Mouse (Mus musculus) megakaryocyte, embryonic 14.5 days (primary cell): ENCODE measurements around the gene Slc6a11. TPM values are rescaled to one million over a fixed set of nuclear protein-coding genes. Genes with fewer than 3 reads are reported as not detected.

Experiments
- H3K27me3 ChIP-seq: replicated peaks from 2 replicates; pipeline ENCODE3; 2012; ENCODE audit warnings: inconsistent platforms
- H3K36me3 ChIP-seq: replicated peaks from 2 replicates; pipeline ENCODE3; 2012; ENCODE audit warnings: low read length, inconsistent platforms, mixed read lengths
- H3K4me1 ChIP-seq: 2 replicates; pipeline ENCODE4 v1.6.1; 2012; ENCODE audit warnings: inconsistent platforms
- H3K4me3 ChIP-seq: replicated peaks from 2 replicates; pipeline ENCODE3; 2012; ENCODE audit warnings: moderate library complexity, mild to moderate bottlenecking, inconsistent platforms
- H3K9me3 ChIP-seq: 2 replicates; pipeline ENCODE4 v1.6.1; 2012; ENCODE audit warnings: inconsistent platforms
- FLI1 ChIP-seq: IDR thresholded peaks from 2 replicates; pipeline ENCODE4 v1.6.1; 2012; ENCODE audit warnings: low read length, inconsistent platforms, mixed read lengths
- GATA1 ChIP-seq: IDR thresholded peaks from 3 replicates; pipeline ENCODE4 v1.6.1; 2012; ENCODE audit warnings: mixed read lengths, low read length, inconsistent platforms, borderline replicate concordance
- polyA plus RNA-seq: library from polyadenylated mRNA; stranded (reverse); fragments of >175 nt; gene quantifications from 2 replicates; pipeline ENCODE4 v1.2.3, GENCODE M21; 2012; ENCODE audit warnings: low replicate concordance; ENCODE audit not compliant: insufficient read depth

Gene Slc6a11
- polyA plus RNA-seq, 1 experiment = not detected

DNA sequence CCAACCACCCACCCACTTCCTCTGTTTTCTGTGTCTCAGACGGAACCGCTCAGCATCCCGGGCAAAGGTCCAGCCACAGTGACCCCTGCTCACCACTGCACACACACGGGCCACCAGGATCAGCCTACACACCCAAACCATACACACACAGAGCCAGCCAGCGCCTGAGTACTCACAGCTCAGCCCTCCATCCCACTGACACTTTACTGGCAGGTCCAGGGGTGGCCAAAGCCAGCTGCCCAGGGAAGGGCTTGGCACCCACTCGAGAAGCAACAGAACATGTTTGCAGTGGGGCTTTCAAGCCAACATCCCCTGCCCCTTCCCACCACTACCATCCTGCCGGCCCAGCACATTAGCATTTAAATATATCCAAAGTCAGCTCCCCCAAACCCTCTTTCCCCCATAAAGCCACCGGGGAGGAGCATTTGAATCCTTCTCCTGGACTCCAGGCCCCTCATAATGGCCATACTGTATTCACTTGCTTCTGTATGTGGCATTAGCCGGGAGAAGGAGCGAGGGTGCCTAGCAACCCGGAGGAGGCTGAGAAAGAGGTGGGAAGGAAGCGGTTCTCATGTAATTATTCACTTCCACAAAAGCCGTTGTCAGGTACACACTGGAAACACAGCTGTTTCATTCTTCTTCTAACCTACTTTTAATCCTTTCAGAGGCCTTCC lies 85.8 kb downstream of the Slc6a11 start:
- no peaks in the 10 kb centered on the region for H3K4me1 ChIP-seq
- peaks cover 9% of the 10 kb centered on the region for H3K27me3 ChIP-seq
- TF ChIP-seq GATA1 (no peak), FLI1 (no peak)
- no peaks in the 10 kb centered on the region for H3K9me3 ChIP-seq
- no peak overlapping the region for H3K4me3 ChIP-seq
- no peaks in the 10 kb centered on the region for H3K36me3 ChIP-seq

DNA sequence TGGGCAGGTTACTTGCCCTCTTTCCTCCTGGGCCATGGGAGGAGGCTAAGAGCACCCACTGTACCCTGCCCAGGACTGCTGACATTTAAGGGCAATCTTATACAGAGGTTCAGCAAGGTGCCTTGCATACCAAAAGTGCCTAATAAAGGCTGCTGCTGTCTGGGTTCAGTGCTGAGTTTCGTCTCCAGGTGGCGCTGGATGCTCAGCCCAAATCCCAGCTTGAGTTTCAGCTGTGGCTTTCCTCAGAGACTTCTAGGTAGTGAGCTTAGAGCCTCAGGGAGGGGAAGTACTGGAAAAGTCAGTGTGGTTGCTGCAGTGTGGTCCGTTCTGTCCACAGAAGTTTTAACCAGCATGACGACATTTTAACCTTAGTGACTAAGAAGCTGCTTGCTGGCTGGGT lies 93.4 kb downstream of the Slc6a11 start:
- Histone ChIP-seq H3K4me3 (no peak overlapping the region), H3K4me1 (no peaks in the 10 kb centered on the region), H3K9me3 (no peaks in the 10 kb centered on the region), H3K27me3 (peaks cover 12% of the 10 kb centered on the region), H3K36me3 (no peaks in the 10 kb centered on the region)
- no peak for TF ChIP-seq GATA1
- no peak for TF ChIP-seq FLI1

DNA sequence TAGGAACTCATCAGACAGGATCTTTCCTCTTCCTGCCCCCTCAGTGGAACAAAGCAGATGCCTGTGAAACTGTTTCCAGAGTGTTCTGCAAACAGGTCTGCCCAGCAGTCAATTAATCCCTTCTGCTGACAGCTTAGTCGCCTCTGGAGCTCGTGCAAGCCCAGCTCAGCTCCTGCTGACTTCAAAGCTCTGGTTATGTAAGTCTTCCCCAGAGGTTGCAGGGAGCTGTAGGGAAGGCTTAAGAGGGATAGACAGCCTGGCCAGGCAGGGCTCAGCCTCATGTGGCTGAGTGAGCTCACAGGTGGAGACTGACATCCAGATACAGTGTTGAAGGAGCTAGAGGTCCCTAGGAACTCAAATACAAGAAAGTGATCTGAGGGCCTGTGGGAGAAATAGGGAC lies 96.3 kb downstream of the Slc6a11 start:
- H3K4me1 ChIP-seq = no peaks in the 10 kb centered on the region
- no peak overlapping the region for H3K4me3 ChIP-seq
- TF ChIP-seq GATA1 (no peak), FLI1 (no peak)
- H3K9me3 ChIP-seq = no peaks in the 10 kb centered on the region
- peaks cover 11% of the 10 kb centered on the region for H3K27me3 ChIP-seq
- H3K36me3 ChIP-seq = no peaks in the 10 kb centered on the region

GRCm38 (mm10) chr6:114228196-114228595 lies 97.2 kb downstream of the Slc6a11 start:
- Histone ChIP-seq H3K4me3 (no peak overlapping the region), H3K9me3 (no peaks in the 10 kb centered on the region), H3K36me3 (no peaks in the 10 kb centered on the region), H3K27me3 (peaks cover 11% of the 10 kb centered on the region), H3K4me1 (no peaks in the 10 kb centered on the region)
- no peak for TF ChIP-seq GATA1
- no peak for TF ChIP-seq FLI1

- Histone ChIP-seq H3K4me3 (no peak overlapping the region), H3K36me3 (no peaks in the 10 kb centered on the region), H3K9me3 (no peaks in the 10 kb centered on the region), H3K4me1 (no peaks in the 10 kb centered on the region), H3K27me3 (peaks cover 26% of the 10 kb centered on the region)
- TF ChIP-seq GATA1 = no peak
- no peak for TF ChIP-seq FLI1
Observed at GRCm38 (mm10) chr6:114238892-114239644, 108.0 kb downstream of the Slc6a11 start.

DNA sequence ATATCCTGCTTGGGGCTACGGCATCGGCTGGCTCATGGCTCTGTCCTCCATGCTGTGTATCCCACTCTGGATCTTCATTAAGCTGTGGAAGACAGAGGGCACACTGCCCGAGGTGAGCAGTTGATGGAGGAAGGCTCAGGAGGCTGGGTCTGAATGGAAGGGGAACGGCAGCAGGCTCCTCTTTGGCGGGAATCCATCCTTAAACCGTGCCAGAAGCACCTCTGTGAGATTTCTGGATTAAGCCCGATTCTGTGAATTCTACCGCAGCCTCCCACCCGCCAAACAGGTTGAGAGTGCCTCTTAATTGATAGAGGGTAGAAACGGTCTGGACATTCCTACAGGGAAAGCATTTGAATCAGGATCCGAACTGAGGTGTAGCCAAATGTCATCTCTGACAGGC lies 114.6 kb downstream of the Slc6a11 start:
- H3K4me1 ChIP-seq = no peaks in the 10 kb centered on the region
- H3K27me3 ChIP-seq = peaks cover 26% of the 10 kb centered on the region
- H3K4me3 ChIP-seq = no peak overlapping the region
- TF ChIP-seq FLI1 (no peak), GATA1 (no peak)
- no peaks in the 10 kb centered on the region for H3K36me3 ChIP-seq
- no peaks in the 10 kb centered on the region for H3K9me3 ChIP-seq

DNA sequence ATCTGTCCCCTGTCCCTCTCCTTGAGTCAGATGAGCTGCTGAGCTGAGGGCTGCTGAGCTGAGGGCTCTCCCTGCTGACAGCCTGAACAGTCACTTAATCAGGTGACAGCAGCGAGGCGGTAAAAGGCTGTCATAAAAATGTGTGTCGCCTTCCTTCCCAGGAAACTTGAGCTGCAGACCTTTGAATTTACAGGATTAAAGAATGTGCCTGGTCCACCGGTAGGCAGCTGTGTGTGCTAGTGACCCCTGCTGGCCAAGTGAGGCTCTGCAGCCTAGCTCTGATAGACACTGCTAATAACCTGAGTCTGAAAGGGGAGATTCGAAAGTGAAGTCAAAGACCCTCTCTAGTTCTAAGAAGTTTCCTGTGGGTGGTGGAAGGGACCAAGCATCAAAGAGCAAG lies 119.3 kb downstream of the Slc6a11 start:
- no peaks in the 10 kb centered on the region for H3K36me3 ChIP-seq
- H3K4me1 ChIP-seq = no peaks in the 10 kb centered on the region
- peaks cover 29% of the 10 kb centered on the region for H3K27me3 ChIP-seq
- no peak for TF ChIP-seq GATA1
- TF ChIP-seq FLI1 = no peak
- H3K9me3 ChIP-seq = no peaks in the 10 kb centered on the region
- H3K4me3 ChIP-seq = no peak overlapping the region

DNA sequence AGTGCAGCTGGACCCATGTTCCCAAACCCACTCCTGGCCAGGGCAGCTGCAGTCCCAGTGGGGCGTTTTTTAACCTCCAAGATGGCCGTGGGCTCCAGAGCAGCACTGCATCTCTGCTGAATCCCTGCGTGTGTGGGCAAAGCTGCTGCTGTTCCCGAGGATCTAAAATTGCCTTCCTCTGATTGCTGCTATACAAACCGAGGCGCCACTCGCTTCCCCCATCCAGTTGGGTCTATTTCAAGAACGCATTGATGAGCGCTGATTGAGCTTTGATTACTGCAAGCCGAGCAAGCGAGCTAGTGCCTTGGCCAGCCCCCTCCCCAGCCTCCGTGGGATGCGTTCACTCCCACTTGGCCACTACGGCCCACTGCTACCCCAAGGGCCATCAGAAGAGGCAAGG lies 123.9 kb downstream of the Slc6a11 start:
- Histone ChIP-seq H3K36me3 (no peaks in the 10 kb centered on the region), H3K4me3 (no peak overlapping the region), H3K4me1 (0 out of 2 replicates have a peak, but pooled peaks cover 3% of the 10 kb centered on the region), H3K9me3 (no peaks in the 10 kb centered on the region), H3K27me3 (peaks cover 24% of the 10 kb centered on the region)
- TF ChIP-seq GATA1 (no peak), FLI1 (no peak)

- peaks cover 30% of the 10 kb centered on the region for H3K27me3 ChIP-seq
- H3K36me3 ChIP-seq = no peaks in the 10 kb centered on the region
- no peak overlapping the region for H3K4me3 ChIP-seq
- TF ChIP-seq GATA1 = no peak
- no peak for TF ChIP-seq FLI1
- H3K4me1 ChIP-seq = 0 out of 2 replicates have a peak, but pooled peaks cover 3% of the 10 kb centered on the region
- no peaks in the 10 kb centered on the region for H3K9me3 ChIP-seq
Observed at GRCm38 (mm10) chr6:114257762-114258361, 126.8 kb downstream of the Slc6a11 start.
